Mouse (Mus musculus) liver, embryonic 14.5 days (tissue): ENCODE data around the gene Itgb1bp1.

ENCODE experiments used
- CTCF ChIP-seq: IDR thresholded peaks from 2 replicates; pipeline ENCODE4 v1.5.1; 2016; ENCODE audit warnings: antibody characterized with exemption, low read depth, control low read depth
- EP300 ChIP-seq: IDR thresholded peaks from 2 replicates; pipeline ENCODE4 v1.6.1; 2016; ENCODE audit warnings: antibody characterized with exemption, low read depth

DNA sequence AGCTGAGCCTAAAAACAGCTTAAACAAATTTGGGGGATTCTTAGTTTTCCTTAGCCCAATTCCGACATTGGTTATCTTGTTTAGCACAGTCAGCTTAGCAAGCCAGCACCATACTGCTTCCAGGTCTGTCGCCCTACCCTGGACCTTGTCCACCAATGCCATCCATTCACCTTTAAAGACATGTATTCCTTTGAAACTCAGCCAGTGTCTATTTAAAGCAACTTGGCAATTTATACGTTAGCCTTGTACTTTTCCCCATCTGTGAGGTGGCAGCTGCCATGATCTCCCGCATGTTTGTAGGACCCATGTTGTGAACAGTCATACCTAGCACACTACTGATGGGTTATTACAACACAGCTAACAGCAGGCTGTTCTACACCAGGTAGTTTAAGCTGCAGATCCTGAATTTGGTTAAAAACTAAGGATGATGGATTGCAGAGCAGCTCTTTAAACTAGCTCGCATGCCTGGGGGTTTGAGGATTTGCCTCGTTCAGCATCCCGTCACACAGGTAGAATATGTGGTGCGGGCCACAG, 17.9 kb downstream of the Itgb1bp1 start:
- TF ChIP-seq CTCF (no peak), EP300 (no peak)
